Mouse (Mus musculus) lung, postnatal 0 days (tissue): ENCODE measurements around the gene Rbfox2.

Source experiments
- CTCF ChIP-seq: IDR thresholded peaks from 2 replicates; pipeline ENCODE4 v1.5.1; 2016; ENCODE audit warnings: antibody characterized with exemption, mild to moderate bottlenecking
- EP300 ChIP-seq: IDR thresholded peaks from 2 replicates; pipeline ENCODE4 v1.6.1; 2016; ENCODE audit warnings: antibody characterized with exemption, mild to moderate bottlenecking, control low read depth

- no peak for TF ChIP-seq EP300
- no peak for TF ChIP-seq CTCF
These were observed 47.0 kb upstream of the Rbfox2 start for GRCm38 (mm10) chr15:77353764-77354163.
